Mouse (Mus musculus) intestine, embryonic 16.5 days (tissue): ENCODE data around the gene Zfp622. TPM values are rescaled to one million over a fixed set of nuclear protein-coding genes. Genes with fewer than 3 reads are reported as not detected.

ENCODE experiments used
- ATAC-seq: fragments of 200-750 bp; cut with Nextera tagmentation; 2 replicates; pipeline ENCODE4 v1.8.0; 2017; ENCODE audit warnings: moderate TSS enrichment, moderate library complexity
- H3K27ac ChIP-seq: fragments of 300-500 bp; sonication (generic); 2 replicates; pipeline ENCODE4 v1.5.1; 2014; ENCODE audit warnings: mild to moderate bottlenecking, low read length
- H3K27me3 ChIP-seq: fragments of 300-500 bp; sonication (generic); replicated peaks from 2 replicates; pipeline ENCODE4 v1.6.1; 2014; ENCODE audit warnings: low read length, control low read depth, mixed read lengths; ENCODE audit not compliant: control insufficient read depth, insufficient read depth
- H3K36me3 ChIP-seq: fragments of 300-500 bp; sonication (generic); 2 replicates; pipeline ENCODE4 v1.6.1; 2014; ENCODE audit warnings: low read length, control low read depth; ENCODE audit not compliant: control insufficient read depth, insufficient read depth
- H3K4me1 ChIP-seq: fragments of 300-500 bp; sonication (generic); 2 replicates; pipeline ENCODE4 v1.6.1; 2014; ENCODE audit warnings: low read length, control low read depth, mixed read lengths; ENCODE audit not compliant: control insufficient read depth, insufficient read depth
- H3K4me2 ChIP-seq: fragments of 300-500 bp; sonication (generic); 2 replicates; pipeline ENCODE4 v1.6.1; 2014; ENCODE audit warnings: low read depth, low read length, control low read depth
- H3K4me3 ChIP-seq: fragments of 300-500 bp; sonication (generic); 2 replicates; pipeline ENCODE4 v1.5.1; 2014; ENCODE audit warnings: mild to moderate bottlenecking, low read length
- H3K9ac ChIP-seq: fragments of 300-500 bp; sonication (generic); 2 replicates; pipeline ENCODE4 v1.6.1; 2014; ENCODE audit warnings: low read depth, low read length
- H3K9me3 ChIP-seq: fragments of 300-500 bp; sonication (generic); 2 replicates; pipeline ENCODE4 v1.6.1; 2016; ENCODE audit warnings: low read length, control low read depth; ENCODE audit not compliant: control insufficient read depth
- WGBS: fragments of 180-500 bp; shearing (Covaris S2); extraction: QIAGEN DNeasy Blood & Tissue Kit; methylation state at CpG from one replicate; pipeline ENCODE4 v1.1.7; 2014; 5-methylcytosine and 5-hydroxymethylcytosine counted together
- microRNA-seq: library from miRNA; unstranded; fragments of <30 nt; microRNA quantifications from one replicate; pipeline ENCODE4, GENCODE M21; 2016
- polyA plus RNA-seq: library from polyadenylated mRNA; unstranded; fragments of >200 nt; fragmentation: Nextera tagmentation; extraction: Ambion mirVana; gene quantifications from 2 replicates; pipeline ENCODE4 v1.2.1, GENCODE M21; 2015

Gene Zfp622
- polyA plus RNA-seq, 1 experiment from 2014 or later, result 22.3 TPM

GRCm38 (mm10) chr15:26040567-26040966, 56.4 kb downstream of the Zfp622 start:
- Histone ChIP-seq H3K4me3 (no peak overlapping the region), H3K36me3 (no peaks in the 10 kb centered on the region), H3K27me3 (no peaks in the 10 kb centered on the region), H3K4me1 (no peaks in the 10 kb centered on the region), H3K27ac (no peak overlapping the region), H3K9me3 (no peaks in the 10 kb centered on the region), H3K9ac (no peak overlapping the region), H3K4me2 (no peak overlapping the region)
- 25% methylated on average over 1 of the region's 1 CpGs for WGBS
- no peak for ATAC-seq

GRCm38 (mm10) chr15:26041196-26041947, 57.2 kb downstream of the Zfp622 start:
- no peak overlapping the region for H3K9ac ChIP-seq
- no peak for ATAC-seq
- no peaks in the 10 kb centered on the region for H3K9me3 ChIP-seq
- no peaks in the 10 kb centered on the region for H3K4me1 ChIP-seq
- H3K27ac ChIP-seq, result no peak overlapping the region
- H3K4me3 ChIP-seq, result no peak overlapping the region
- H3K4me2 ChIP-seq, result no peak overlapping the region
- H3K27me3 ChIP-seq, result no peaks in the 10 kb centered on the region
- WGBS, result 78% methylated on average over 2 of the region's 2 CpGs
- H3K36me3 ChIP-seq, result no peaks in the 10 kb centered on the region

Small RNA genes within 50 kb of the gene (microRNA-seq; reads per million reads assigned to microRNA genes)
- not detected for gene Mir7212

Other genes with a start within 250 kb of the Zfp622 start
- 13.4 and 16.0 TPM in 2 replicates for gene Retreg1, start 141.2 kb upstream of the Zfp622 start, polyA plus RNA-seq